Mouse (Mus musculus) induced T-regulatory cell, adult 2 months (primary cell): Measurements from ENCODE around the gene Btbd16.
A peak's percentile ranks its signal among the peaks of the same experiment; 100 is the strongest.

Experiments used
- DNase-seq: peaks from one replicate; pipeline ENCODE4 v3.0.0-alpha.2; 2012; ENCODE audit warnings: low read depth

Btbd16 gene

GRCm38 (mm10) chr7:130864711-130865110, 90.8 kb downstream of the Btbd16 start:
- DNase-seq: no peak

DNA sequence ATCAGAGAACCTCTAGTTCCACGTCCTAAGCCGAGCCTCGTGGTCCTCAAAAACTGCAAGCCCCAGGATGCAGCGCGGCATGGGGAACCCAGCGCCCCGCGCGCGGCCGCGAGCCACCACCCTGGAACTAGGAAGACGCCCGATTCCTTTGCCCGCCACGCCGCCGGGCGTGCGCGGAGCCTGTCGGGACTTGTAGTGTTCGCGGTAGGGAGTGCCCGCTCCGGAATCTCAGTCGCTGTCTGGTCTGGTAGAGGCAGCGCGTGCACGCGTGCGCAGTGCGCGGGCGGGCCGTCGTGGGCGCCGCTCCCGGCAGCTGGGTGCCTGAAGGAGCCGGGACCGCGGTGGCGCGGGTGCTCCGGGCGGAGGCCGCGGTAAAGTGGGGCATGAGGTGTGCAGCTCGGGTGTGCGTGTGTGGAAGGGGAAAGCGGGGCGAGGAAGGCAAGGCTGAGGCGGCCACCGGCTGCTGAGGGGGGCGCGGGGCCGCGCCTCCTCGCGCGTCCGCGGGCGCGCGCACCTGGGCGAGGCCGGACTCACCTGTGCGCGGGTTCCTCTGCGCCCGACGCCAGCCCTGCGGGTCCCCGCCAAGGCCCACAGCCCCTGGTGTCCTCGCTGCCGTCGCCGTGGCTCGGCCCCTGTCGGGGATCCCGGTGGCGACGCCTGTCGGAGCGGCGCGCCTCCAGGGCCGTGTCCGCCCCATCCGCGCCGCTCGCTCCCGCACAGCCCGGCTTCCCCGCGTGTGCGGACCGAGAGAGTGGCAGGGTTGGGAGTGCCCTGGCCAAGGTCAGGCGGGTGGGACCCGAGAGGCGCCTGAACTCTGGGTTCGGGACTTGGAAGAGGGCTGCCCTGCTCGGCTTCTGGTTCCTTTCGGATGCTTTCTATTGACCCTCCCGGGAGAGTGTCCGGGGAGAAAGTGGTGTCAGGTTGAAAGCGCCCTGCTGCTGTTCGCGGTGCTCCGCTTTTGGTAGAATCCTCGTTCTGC, 92.0 kb downstream of the Btbd16 start, which contains the start of gene Plekha1:
Gene Plekha1 (plus strand): TSS at position 144 of the 979 bp plus-strand sequence.
- DNase-seq: peak; percentile 96

DNA sequence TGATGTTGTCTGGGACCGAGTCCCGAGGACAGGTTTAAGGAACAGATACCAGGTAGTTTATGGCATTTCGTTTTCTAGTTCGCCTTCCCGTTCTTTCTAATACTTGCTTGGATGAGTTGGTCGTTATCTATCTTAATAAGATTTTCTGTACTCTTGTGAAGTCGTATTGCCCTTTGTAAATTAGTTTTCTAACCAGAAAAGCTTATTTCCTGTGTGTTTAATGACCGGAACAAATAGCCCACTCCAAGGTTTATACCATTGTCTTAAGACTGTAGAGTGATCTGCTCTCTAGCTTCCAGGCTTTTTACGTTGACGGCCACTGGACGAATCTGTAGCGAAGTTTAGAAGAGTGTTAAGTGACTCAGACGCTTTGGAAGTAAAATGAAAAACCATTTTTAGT, 92.8 kb downstream of the Btbd16 start:
- DNase-seq: no peak

GRCm38 (mm10) chr7:130867256-130867655, 93.4 kb downstream of the Btbd16 start:
- no peak for DNase-seq
